Mouse (Mus musculus): ENCODE data around the gene Tchh.

GRCm38 (mm10) chr3:93411905-93412304, 30.2 kb upstream of the Tchh start:
- TF ChIP-seq CTCF (IDR thresholded peaks at IDR 0.05; ENCODE audit: borderline replicate concordance, extremely low read depth, insufficient read depth, insufficient read length) = no peak
- no peak for TF ChIP-seq POLR2A (IDR thresholded peaks at IDR 0.05; ENCODE audit: borderline replicate concordance, extremely low read depth, insufficient read depth, insufficient read length, poor library complexity, severe bottlenecking)

Data from brain, embryonic 14.5 days (tissue).